Mouse (Mus musculus) bone marrow macrophage, adult 2 months (primary cell): Measurements from ENCODE around the gene Opa1.

Source experiments
- CTCF ChIP-seq: IDR thresholded peaks from 2 replicates; pipeline ENCODE4 v1.5.1; 2012; ENCODE audit warnings: low read depth, mild to moderate bottlenecking, low read length, moderate library complexity
- POLR2A ChIP-seq: IDR thresholded peaks from 2 replicates; pipeline ENCODE4 v1.6.1; 2012; ENCODE audit warnings: mild to moderate bottlenecking, low read depth, low read length, borderline replicate concordance

GRCm38 (mm10) chr16:29539906-29540305, 39.2 kb upstream of the Opa1 start:
- TF ChIP-seq POLR2A: no peak
- no peak for TF ChIP-seq CTCF
